Mouse (Mus musculus) NIH3T3 (cell line): ENCODE measurements at regions not wholly inside any gene's neighbourhood (a gene's known extent, or its start where the extent isn't known, plus 50 kb on each side); places are given as distances from the start of the nearest gene placed in this dataset.

Experiments used
- DNase-seq: peaks from one replicate; pipeline ENCODE4 v3.0.0-alpha.2; 2012; ENCODE audit warnings: low read depth

- DNase-seq = no peak
These were observed 922.0 kb upstream of the Kif18a start for GRCm38 (mm10) chr2:108358500-108358899.

GRCm38 (mm10) chr2:108404181-108404580, 876.4 kb upstream of the Kif18a start:
- peak; percentile 25 for DNase-seq

GRCm38 (mm10) chr2:108446598-108446997, 833.9 kb upstream of the Kif18a start:
- DNase-seq = peak; percentile 37
